Mouse (Mus musculus) liver, embryonic 14.5 days (tissue): ENCODE results near the gene Emc7.

Source experiments
- CTCF ChIP-seq: IDR thresholded peaks from 2 replicates; pipeline ENCODE4 v1.5.1; 2016; ENCODE audit warnings: antibody characterized with exemption, low read depth, control low read depth
- EP300 ChIP-seq: IDR thresholded peaks from 2 replicates; pipeline ENCODE4 v1.6.1; 2016; ENCODE audit warnings: antibody characterized with exemption, low read depth

DNA sequence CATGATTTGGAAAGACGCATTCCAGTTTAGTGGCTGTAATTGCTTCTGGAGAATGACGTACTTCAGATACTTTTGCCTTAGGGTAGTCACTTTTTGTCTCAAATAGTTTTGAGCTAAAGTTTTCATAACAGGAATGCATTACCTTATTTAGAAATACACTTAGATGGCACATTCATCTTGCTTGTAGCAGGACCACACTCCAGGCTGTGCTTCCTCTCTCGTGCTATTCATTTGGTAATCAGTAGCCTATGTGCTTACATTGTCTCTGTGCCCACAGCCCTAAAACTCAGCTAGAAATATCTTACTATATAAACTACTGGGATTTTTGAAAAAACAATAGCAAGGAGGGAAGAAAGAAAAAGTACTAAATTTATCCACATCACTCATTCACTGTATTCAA is 47.8 kb upstream of the Emc7 start:
- TF ChIP-seq EP300, result no peak
- no peak for TF ChIP-seq CTCF
